Mouse (Mus musculus) limb, embryonic 15.5 days (tissue): ENCODE results near the gene Tgtp2. TPM values are rescaled to one million over a fixed set of nuclear protein-coding genes. Genes with fewer than 3 reads are reported as not detected.
A peak's percentile ranks its signal among the peaks of the same experiment; 100 is the strongest.

ENCODE experiments used
- ATAC-seq: fragments of 200-750 bp; cut with Nextera tagmentation; 2 replicates; pipeline ENCODE4 v1.8.0; 2017; ENCODE audit warnings: low read depth, moderate TSS enrichment; ENCODE audit not compliant: insufficient number of reproducible peaks, low FRiP score, low TSS enrichment
- H3K27ac ChIP-seq: fragments of 300-500 bp; sonication (generic); 2 replicates; pipeline ENCODE4 v1.5.1; 2015; ENCODE audit warnings: moderate library complexity, mild to moderate bottlenecking, inconsistent platforms
- H3K27me3 ChIP-seq: fragments of 300-500 bp; sonication (generic); 2 replicates; pipeline ENCODE4 v1.6.1; 2015; ENCODE audit warnings: inconsistent platforms
- H3K36me3 ChIP-seq: fragments of 300-500 bp; sonication (generic); 2 replicates; pipeline ENCODE4 v1.6.1; 2015; ENCODE audit warnings: inconsistent platforms
- H3K4me1 ChIP-seq: fragments of 300-500 bp; sonication (generic); 2 replicates; pipeline ENCODE4 v1.6.1; 2015; ENCODE audit warnings: inconsistent platforms
- H3K4me2 ChIP-seq: fragments of 300-500 bp; sonication (generic); 2 replicates; pipeline ENCODE4 v1.6.1; 2015; ENCODE audit warnings: mild to moderate bottlenecking, inconsistent platforms
- H3K4me3 ChIP-seq: fragments of 300-500 bp; sonication (generic); 2 replicates; pipeline ENCODE4 v1.5.1; 2015; ENCODE audit warnings: mild to moderate bottlenecking, inconsistent platforms
- H3K9ac ChIP-seq: fragments of 300-500 bp; sonication (generic); 2 replicates; pipeline ENCODE4 v1.6.1; 2015; ENCODE audit warnings: inconsistent platforms
- H3K9me3 ChIP-seq: fragments of 300-500 bp; sonication (generic); 2 replicates; pipeline ENCODE4 v1.6.1; 2016; ENCODE audit warnings: inconsistent platforms
- WGBS: fragments of 180-500 bp; shearing (Covaris S2); methylation state at CpG from one replicate; pipeline ENCODE4 v1.1.7; 2015; 5-methylcytosine and 5-hydroxymethylcytosine counted together
- polyA plus RNA-seq: library from polyadenylated mRNA; unstranded; fragments of >200 nt; fragmentation: Nextera tagmentation; extraction: Ambion mirVana; gene quantifications from 2 replicates; pipeline ENCODE4 v1.2.1, GENCODE M21; 2015

Gene Tgtp2
- polyA plus RNA-seq, 1 experiment from 2014 or later, result 0.13 TPM

DNA sequence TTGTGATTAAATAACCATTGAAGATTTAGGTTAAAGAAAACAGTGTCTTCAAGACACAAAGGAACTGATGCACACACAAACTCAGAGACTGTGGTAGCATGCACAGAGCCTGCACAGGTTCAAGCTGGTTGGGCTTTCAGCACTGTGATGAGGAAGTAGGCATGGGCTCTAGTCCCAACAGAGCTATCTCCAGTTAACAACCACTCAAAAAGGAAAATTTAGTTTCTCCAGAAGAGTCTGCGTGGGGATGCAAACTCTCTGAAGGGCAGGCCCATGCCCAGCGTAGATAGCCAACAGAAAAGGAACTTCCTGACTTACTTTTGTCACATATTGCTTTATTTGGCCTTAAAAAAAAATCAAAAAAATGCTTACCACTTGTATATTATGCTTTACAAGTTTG lies 28.8 kb upstream of the Tgtp2 start:
- Histone ChIP-seq H3K9ac (no peak overlapping the region), H3K36me3 (no peaks in the 10 kb centered on the region), H3K9me3 (no peaks in the 10 kb centered on the region), H3K27me3 (no peaks in the 10 kb centered on the region), H3K4me2 (no peak overlapping the region), H3K27ac (no peak overlapping the region), H3K4me3 (no peak overlapping the region), H3K4me1 (peaks cover 4% of the 10 kb centered on the region; the same call in 1 of the 2 replicates)
- 85% methylated on average over 2 of the region's 2 CpGs for WGBS
- no peak for ATAC-seq

- Histone ChIP-seq H3K4me3 (no peak overlapping the region), H3K27me3 (no peaks in the 10 kb centered on the region), H3K4me2 (no peak overlapping the region), H3K9ac (no peak overlapping the region), H3K4me1 (peaks cover 4% of the 10 kb centered on the region; the same call in 1 of the 2 replicates), H3K36me3 (no peaks in the 10 kb centered on the region), H3K9me3 (no peaks in the 10 kb centered on the region), H3K27ac (no peak overlapping the region)
- ATAC-seq, result no peak
- 100% methylated on average over 1 of the region's 1 CpGs for WGBS
Observed at GRCm38 (mm10) chr11:49092053-49092586, 28.1 kb upstream of the Tgtp2 start.

DNA sequence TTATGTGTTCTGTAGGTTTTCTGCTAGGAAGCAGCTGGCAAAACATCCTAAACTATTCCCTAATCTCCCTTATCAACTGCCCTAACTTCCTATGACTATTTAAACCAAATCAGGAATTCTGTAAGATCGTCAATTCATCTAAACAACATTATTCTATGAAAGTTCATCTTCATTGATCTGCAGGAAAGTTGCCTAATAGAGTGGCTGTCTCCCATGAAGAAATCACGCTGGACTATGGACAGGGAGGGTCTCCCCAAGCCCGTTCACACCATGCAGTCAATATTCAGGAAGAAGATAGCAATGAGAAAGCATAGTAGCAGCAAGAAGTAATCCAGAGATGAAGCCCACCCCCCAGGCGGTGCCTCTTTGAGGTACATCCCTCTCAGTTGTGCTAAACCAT lies 27.2 kb upstream of the Tgtp2 start:
- WGBS, result 74% methylated on average over 4 of the region's 4 CpGs
- ATAC-seq, result no peak
- Histone ChIP-seq H3K4me1 (peaks cover 4% of the 10 kb centered on the region; the same call in 1 of the 2 replicates), H3K27me3 (no peaks in the 10 kb centered on the region), H3K4me2 (no peak overlapping the region), H3K27ac (no peak overlapping the region), H3K36me3 (no peaks in the 10 kb centered on the region), H3K9me3 (no peaks in the 10 kb centered on the region), H3K4me3 (no peak overlapping the region), H3K9ac (no peak overlapping the region)

DNA sequence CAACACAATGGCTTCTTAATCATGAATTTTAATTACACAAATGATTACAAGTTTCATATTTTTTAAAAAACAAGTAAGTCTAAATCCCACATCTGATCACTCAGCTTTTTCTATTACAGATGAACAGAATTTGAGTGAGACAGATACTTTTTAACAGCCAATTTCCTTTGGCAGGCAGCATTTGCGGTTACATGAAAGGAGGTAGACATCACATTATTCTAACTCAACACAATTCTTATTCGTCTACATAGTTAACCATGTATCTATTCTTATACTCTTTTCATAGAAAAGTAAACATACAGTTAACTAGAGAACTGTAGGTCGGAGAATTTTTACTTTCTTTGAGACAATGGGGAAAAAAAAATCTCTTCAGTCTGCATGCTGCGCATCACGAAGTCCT lies 26.5 kb upstream of the Tgtp2 start:
- ATAC-seq, result no peak
- H3K36me3 ChIP-seq, result no peaks in the 10 kb centered on the region
- WGBS, result 84% methylated on average over 5 of the region's 5 CpGs

GRCm38 (mm10) chr11:49089735-49090507 lies 25.9 kb upstream of the Tgtp2 start:
- Histone ChIP-seq H3K9me3 (no peaks in the 10 kb centered on the region), H3K4me3 (no peak overlapping the region), H3K4me1 (peaks cover 4% of the 10 kb centered on the region; the same call in 1 of the 2 replicates), H3K27ac (no peak overlapping the region), H3K4me2 (no peak overlapping the region), H3K27me3 (no peaks in the 10 kb centered on the region), H3K9ac (no peak overlapping the region), H3K36me3 (no peaks in the 10 kb centered on the region)
- ATAC-seq, result no peak
- 85% methylated on average over 3 of the region's 3 CpGs for WGBS

More for the DNA sequence above, 26.5 kb upstream of the Tgtp2 start:
- H3K4me2 ChIP-seq, result no peak overlapping the region
- peaks cover 4% of the 10 kb centered on the region; the same call in 1 of the 2 replicates for H3K4me1 ChIP-seq
- no peak overlapping the region for H3K4me3 ChIP-seq
- H3K9me3 ChIP-seq, result no peaks in the 10 kb centered on the region
- H3K9ac ChIP-seq, result no peak overlapping the region
- H3K27ac ChIP-seq, result no peak overlapping the region
- H3K27me3 ChIP-seq, result no peaks in the 10 kb centered on the region

GRCm38 (mm10) chr11:49088990-49089652 lies 25.1 kb upstream of the Tgtp2 start:
- H3K4me2 ChIP-seq, result no peak overlapping the region
- H3K9me3 ChIP-seq, result no peaks in the 10 kb centered on the region
- H3K4me1 ChIP-seq, result peaks cover 4% of the 10 kb centered on the region; the same call in 1 of the 2 replicates
- H3K9ac ChIP-seq, result no peak overlapping the region
- H3K27me3 ChIP-seq, result no peaks in the 10 kb centered on the region
- H3K27ac ChIP-seq, result no peak overlapping the region
- WGBS, result 81% methylated on average over 5 of the region's 5 CpGs
- no peak overlapping the region for H3K4me3 ChIP-seq
- no peak for ATAC-seq
- H3K36me3 ChIP-seq, result no peaks in the 10 kb centered on the region

- no peak overlapping the region for H3K27ac ChIP-seq
- no peaks in the 10 kb centered on the region for H3K36me3 ChIP-seq
- no peak overlapping the region for H3K4me3 ChIP-seq
- peaks cover 4% of the 10 kb centered on the region; the same call in 1 of the 2 replicates for H3K4me1 ChIP-seq
- no peaks in the 10 kb centered on the region for H3K9me3 ChIP-seq
- 0 out of 2 replicates have a peak overlapping the region, but pooled peaks have one; percentile 12 for H3K4me2 ChIP-seq
- ATAC-seq, result no peak
- 46% methylated on average over 22 of the region's 22 CpGs for WGBS
- H3K9ac ChIP-seq, result no peak overlapping the region
- H3K27me3 ChIP-seq, result no peaks in the 10 kb centered on the region
Observed at GRCm38 (mm10) chr11:49087830-49088616, 24.0 kb upstream of the Tgtp2 start.

DNA sequence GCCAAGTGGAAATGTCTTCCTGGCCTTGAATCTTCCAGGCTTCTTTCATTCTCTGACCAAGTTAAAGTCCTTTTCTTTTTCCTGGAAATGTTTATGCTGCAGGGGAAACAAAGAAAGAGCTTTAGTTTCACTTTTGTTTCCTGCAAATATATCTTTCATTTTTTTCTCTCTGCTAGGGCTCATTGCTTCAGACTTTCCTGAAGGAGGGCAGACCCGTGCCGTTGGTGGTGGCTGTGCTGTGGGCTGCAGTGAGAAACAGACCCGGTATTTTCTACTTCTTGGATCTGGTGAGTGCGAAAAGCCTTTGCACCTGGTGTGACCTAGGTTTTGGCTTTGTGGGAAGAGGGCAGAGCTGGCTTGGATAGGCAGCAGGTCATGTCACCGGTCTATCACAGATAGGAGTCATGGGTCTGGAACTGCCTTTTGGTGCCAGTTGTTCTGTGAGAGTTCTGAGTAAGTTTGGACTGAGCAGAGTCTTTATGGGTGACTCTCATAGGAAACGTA lies 22.9 kb upstream of the Tgtp2 start:
- no peak overlapping the region for H3K4me3 ChIP-seq
- no peaks in the 10 kb centered on the region for H3K9me3 ChIP-seq
- ATAC-seq, result no peak
- H3K36me3 ChIP-seq, result no peaks in the 10 kb centered on the region
- H3K4me2 ChIP-seq, result no peak overlapping the region
- 74% methylated on average over 6 of the region's 6 CpGs for WGBS
- H3K4me1 ChIP-seq, result peaks cover 4% of the 10 kb centered on the region; the same call in 1 of the 2 replicates
- no peak overlapping the region; the same call in 1 of the 2 replicates for H3K27ac ChIP-seq
- no peaks in the 10 kb centered on the region for H3K27me3 ChIP-seq
- H3K9ac ChIP-seq, result no peak overlapping the region

- H3K4me3 ChIP-seq, result no peak overlapping the region
- H3K4me2 ChIP-seq, result no peak overlapping the region
- H3K27me3 ChIP-seq, result no peaks in the 10 kb centered on the region
- H3K27ac ChIP-seq, result no peak overlapping the region
- WGBS, result 46% methylated on average over 3 of the region's 3 CpGs
- H3K9me3 ChIP-seq, result no peaks in the 10 kb centered on the region
- no peaks in the 10 kb centered on the region for H3K36me3 ChIP-seq
- ATAC-seq, result no peak
- H3K4me1 ChIP-seq, result peaks cover 4% of the 10 kb centered on the region; the same call in 1 of the 2 replicates
- no peak overlapping the region for H3K9ac ChIP-seq
Observed at GRCm38 (mm10) chr11:49084875-49085274, 20.9 kb upstream of the Tgtp2 start.

GRCm38 (mm10) chr11:49084385-49084784 lies 20.4 kb upstream of the Tgtp2 start:
- Histone ChIP-seq H3K27ac (no peak overlapping the region), H3K36me3 (no peaks in the 10 kb centered on the region), H3K9me3 (no peaks in the 10 kb centered on the region), H3K4me2 (no peak overlapping the region), H3K4me1 (peaks cover 4% of the 10 kb centered on the region; the same call in 1 of the 2 replicates), H3K9ac (no peak overlapping the region), H3K4me3 (no peak overlapping the region), H3K27me3 (no peaks in the 10 kb centered on the region)
- WGBS, result 78% methylated on average over 1 of the region's 1 CpGs
- no peak for ATAC-seq

DNA sequence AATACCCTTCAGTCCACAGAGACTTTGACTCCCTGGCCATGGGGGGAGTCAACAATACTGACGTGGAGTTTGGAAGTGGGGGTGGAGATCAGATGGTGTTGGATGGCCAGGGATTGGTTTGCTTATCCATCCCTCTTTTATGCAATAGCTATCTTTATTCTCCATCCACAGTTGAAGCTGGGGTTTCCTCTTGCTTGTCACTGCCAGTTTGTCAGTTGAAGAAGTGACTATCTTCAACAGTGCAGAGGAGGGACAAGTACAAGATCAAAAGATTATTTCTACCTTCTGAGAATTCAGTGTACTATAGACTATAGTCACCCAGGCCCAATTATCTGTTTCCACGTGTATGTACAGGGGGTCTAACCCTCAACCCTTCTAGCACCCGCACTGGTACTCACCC lies 19.8 kb upstream of the Tgtp2 start:
- Histone ChIP-seq H3K4me1 (peaks cover 4% of the 10 kb centered on the region; the same call in 1 of the 2 replicates), H3K27ac (no peak overlapping the region), H3K36me3 (no peaks in the 10 kb centered on the region), H3K9ac (no peak overlapping the region), H3K4me3 (no peak overlapping the region), H3K27me3 (no peaks in the 10 kb centered on the region), H3K4me2 (no peak overlapping the region), H3K9me3 (no peaks in the 10 kb centered on the region)
- ATAC-seq, result no peak; the same call in 1 of the 2 replicates
- 67% methylated on average over 3 of the region's 3 CpGs for WGBS
